Mouse (Mus musculus): ENCODE results near the gene Mtfr1l. TPM values are rescaled to one million over a fixed set of nuclear protein-coding genes. Genes with fewer than 3 reads are reported as not detected.

Gene Mtfr1l
- polyA plus RNA-seq, 1 experiment from 2014 or later = 165 TPM

GRCm38 (mm10) chr4:134534124-134534886 is 882 bp downstream of the Mtfr1l start:
- Histone ChIP-seq H3K4me2 (peak overlapping the region; percentile 96), H3K9me3 (no peaks in the 10 kb centered on the region), H3K4me1 (replicated peaks) (peaks cover 32% of the 10 kb centered on the region), H3K27ac (replicated peaks) (peak overlapping the region; percentile 86), H3K9ac (peak overlapping the region; percentile 91), H3K27me3 (no peaks in the 10 kb centered on the region), H3K36me3 (peaks cover 44% of the 10 kb centered on the region), H3K4me3 (peak overlapping the region; percentile 98)
- WGBS = under 1% methylated on average over 57 of the region's 57 CpGs
- peak; percentile 21 for ATAC-seq (ENCODE audit: low read depth)

DNA sequence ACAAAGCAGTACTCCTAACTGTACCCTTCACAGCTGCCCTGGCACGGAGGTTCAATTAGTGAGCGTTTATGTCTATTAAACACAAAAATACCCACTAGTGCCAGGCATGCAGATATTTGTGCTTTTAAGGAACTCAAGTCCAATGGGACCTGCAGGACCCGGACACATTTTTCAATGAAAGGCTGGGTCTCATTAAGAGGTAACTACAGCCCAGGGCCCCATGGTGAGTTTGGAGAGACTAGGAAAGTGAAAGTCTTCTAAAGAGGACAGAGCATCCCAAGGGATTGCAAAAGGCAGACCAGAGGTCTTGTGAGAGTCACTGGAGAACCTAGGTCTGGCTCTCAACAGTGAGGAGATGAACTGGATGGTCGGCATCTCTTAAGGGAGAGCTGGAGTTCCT is 1.8 kb downstream of the Mtfr1l start:
- Histone ChIP-seq H3K36me3 (peaks cover 44% of the 10 kb centered on the region), H3K4me3 (peak overlapping the region; percentile 98), H3K4me2 (peak overlapping the region; percentile 96), H3K27me3 (no peaks in the 10 kb centered on the region), H3K9ac (peak overlapping the region; percentile 91), H3K9me3 (no peaks in the 10 kb centered on the region), H3K27ac (replicated peaks) (no peak overlapping the region), H3K4me1 (replicated peaks) (peaks cover 32% of the 10 kb centered on the region)
- WGBS = 87% methylated on average over 4 of the region's 4 CpGs
- ATAC-seq (ENCODE audit: low read depth) = no peak

- no peaks in the 10 kb centered on the region for H3K27me3 ChIP-seq
- no peak overlapping the region for H3K27ac ChIP-seq (replicated peaks)
- H3K4me3 ChIP-seq = no peak overlapping the region
- WGBS = 86% methylated on average over 4 of the region's 4 CpGs
- no peak for ATAC-seq (ENCODE audit: low read depth)
- no peak overlapping the region for H3K4me2 ChIP-seq
- H3K9me3 ChIP-seq = no peaks in the 10 kb centered on the region
- H3K9ac ChIP-seq = no peak overlapping the region; the same call in 1 of the 2 replicates
- peaks cover 44% of the 10 kb centered on the region for H3K36me3 ChIP-seq
- peaks cover 32% of the 10 kb centered on the region for H3K4me1 ChIP-seq (replicated peaks)
Measured at GRCm38 (mm10) chr4:134532928-134533327, 2.3 kb downstream of the Mtfr1l start.

- Histone ChIP-seq H3K9ac (no peak overlapping the region), H3K27me3 (no peaks in the 10 kb centered on the region), H3K9me3 (no peaks in the 10 kb centered on the region), H3K36me3 (peaks cover 70% of the 10 kb centered on the region), H3K27ac (replicated peaks) (0 out of 2 replicates have a peak overlapping the region, but pooled peaks have one; percentile 9), H3K4me1 (replicated peaks) (no peaks in the 10 kb centered on the region), H3K4me2 (no peak overlapping the region), H3K4me3 (no peak overlapping the region)
- 83% methylated on average over 5 of the region's 5 CpGs for WGBS
- no peak for ATAC-seq (ENCODE audit: low read depth)
Measured at GRCm38 (mm10) chr4:134526220-134526619, 9.0 kb downstream of the Mtfr1l start.

DNA sequence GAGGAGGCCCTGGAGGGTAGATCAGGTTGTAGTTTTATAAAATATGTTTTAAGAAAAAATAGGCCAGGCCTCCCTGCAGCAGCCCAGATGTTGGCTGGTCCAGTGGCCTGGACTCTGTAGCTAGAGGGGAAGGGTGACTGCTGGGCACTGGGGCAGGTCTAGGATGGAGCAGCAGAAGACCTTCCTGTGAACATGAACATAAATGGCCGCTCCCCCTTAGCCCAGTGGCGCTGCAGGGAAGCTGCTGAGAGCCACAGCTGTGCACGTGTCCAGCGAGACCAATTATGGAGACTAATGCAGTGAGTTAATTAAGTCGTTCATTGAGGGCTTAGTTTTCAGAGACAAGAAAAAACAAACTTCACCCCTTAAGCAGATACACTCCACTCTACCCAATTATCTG is 9.4 kb downstream of the Mtfr1l start:
- no peak for ATAC-seq (ENCODE audit: low read depth)
- Histone ChIP-seq H3K4me2 (no peak overlapping the region), H3K36me3 (peaks cover 65% of the 10 kb centered on the region), H3K4me3 (no peak overlapping the region), H3K27me3 (no peaks in the 10 kb centered on the region), H3K27ac (replicated peaks) (no peak overlapping the region), H3K9me3 (no peaks in the 10 kb centered on the region), H3K9ac (no peak overlapping the region), H3K4me1 (replicated peaks) (no peaks in the 10 kb centered on the region)
- WGBS = 59% methylated on average over 5 of the region's 5 CpGs

DNA sequence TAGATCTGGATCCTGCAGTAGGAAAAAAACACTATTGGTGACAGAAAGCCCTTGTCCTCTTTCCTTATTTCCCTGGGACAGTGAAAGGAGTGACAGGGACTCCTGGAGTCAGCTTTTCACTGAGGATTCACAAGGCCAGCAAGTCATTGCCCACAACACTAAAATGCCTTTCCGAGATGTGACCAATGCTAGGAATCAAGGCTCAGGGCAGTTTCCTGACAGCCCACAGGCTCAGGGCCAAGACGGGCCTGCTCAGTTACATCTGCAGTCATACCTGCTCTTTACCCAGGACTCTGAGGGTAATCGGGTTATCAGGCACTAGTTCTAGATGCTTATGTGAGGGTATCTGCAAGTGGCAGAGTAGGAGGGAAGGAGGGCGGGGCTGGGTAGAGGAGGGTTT is 11.7 kb downstream of the Mtfr1l start:
- Histone ChIP-seq H3K4me3 (no peak overlapping the region), H3K9me3 (no peaks in the 10 kb centered on the region), H3K4me1 (replicated peaks) (no peaks in the 10 kb centered on the region), H3K4me2 (no peak overlapping the region), H3K36me3 (peaks cover 42% of the 10 kb centered on the region), H3K27me3 (no peaks in the 10 kb centered on the region), H3K27ac (replicated peaks) (no peak overlapping the region), H3K9ac (no peak overlapping the region)
- 88% methylated on average over 4 of the region's 4 CpGs for WGBS
- no peak for ATAC-seq (ENCODE audit: low read depth)

GRCm38 (mm10) chr4:134519281-134519680 is 15.9 kb downstream of the Mtfr1l start:
- no peaks in the 10 kb centered on the region for H3K4me1 ChIP-seq (replicated peaks)
- ATAC-seq (ENCODE audit: low read depth) = no peak
- no peaks in the 10 kb centered on the region for H3K9me3 ChIP-seq
- H3K36me3 ChIP-seq = 0 out of 2 replicates have a peak, but pooled peaks cover under 1% of the 10 kb centered on the region
- no peak overlapping the region for H3K4me2 ChIP-seq
- no peak overlapping the region for H3K27ac ChIP-seq (replicated peaks)
- H3K9ac ChIP-seq = no peak overlapping the region
- H3K4me3 ChIP-seq = no peak overlapping the region
- H3K27me3 ChIP-seq = no peaks in the 10 kb centered on the region

DNA sequence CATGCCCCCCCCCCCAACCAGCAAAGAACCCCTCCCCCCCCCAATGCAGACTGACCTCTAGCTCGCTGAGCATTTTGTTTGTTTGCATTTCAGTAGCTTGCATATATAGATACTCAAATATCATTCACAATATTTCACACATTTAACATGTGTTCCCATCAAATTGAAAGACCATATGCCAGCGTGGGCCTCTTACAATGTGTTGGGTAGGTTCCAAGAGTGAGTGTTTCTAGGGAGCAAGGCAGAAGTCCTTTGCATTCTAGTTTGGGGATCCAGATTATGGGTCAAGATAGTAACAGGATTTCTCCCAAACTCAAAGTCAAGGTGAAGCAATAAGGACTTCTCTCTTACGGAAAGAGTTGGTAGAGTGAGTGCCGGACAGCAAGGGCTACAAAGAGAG is 16.6 kb downstream of the Mtfr1l start:
- 92% methylated on average over 4 of the region's 4 CpGs for WGBS
- no peak overlapping the region for H3K27ac ChIP-seq (replicated peaks)
- no peak overlapping the region for H3K4me3 ChIP-seq
- no peak overlapping the region for H3K9ac ChIP-seq
- H3K4me2 ChIP-seq = no peak overlapping the region
- no peaks in the 10 kb centered on the region for H3K9me3 ChIP-seq
- H3K36me3 ChIP-seq = no peaks in the 10 kb centered on the region
- H3K27me3 ChIP-seq = no peaks in the 10 kb centered on the region
- no peaks in the 10 kb centered on the region for H3K4me1 ChIP-seq (replicated peaks)
- no peak for ATAC-seq (ENCODE audit: low read depth)

DNA sequence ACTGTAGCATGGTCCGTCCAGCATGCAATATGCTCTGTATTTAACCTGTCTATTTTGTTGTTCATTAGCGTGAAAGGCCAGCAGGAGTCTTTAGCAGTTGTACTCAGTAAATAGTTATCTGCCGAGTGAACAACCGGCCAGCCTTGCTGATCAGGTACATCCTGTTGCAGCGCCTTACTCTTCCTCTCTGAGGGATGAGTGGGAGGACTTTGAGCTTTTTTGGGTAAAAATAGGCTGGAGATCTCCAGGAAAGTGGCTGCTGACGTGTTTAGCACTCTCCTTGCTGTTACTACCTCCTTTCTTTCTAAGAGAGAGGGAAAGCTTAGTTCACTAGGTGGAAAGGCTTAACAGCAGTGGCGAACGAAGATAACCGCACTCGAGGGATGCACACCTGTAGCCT is 17.5 kb downstream of the Mtfr1l start:
- Histone ChIP-seq H3K4me3 (no peak overlapping the region), H3K36me3 (no peaks in the 10 kb centered on the region), H3K9ac (no peak overlapping the region), H3K4me2 (no peak overlapping the region), H3K27ac (replicated peaks) (no peak overlapping the region), H3K27me3 (no peaks in the 10 kb centered on the region), H3K9me3 (no peaks in the 10 kb centered on the region), H3K4me1 (replicated peaks) (peaks cover 2% of the 10 kb centered on the region)
- ATAC-seq (ENCODE audit: low read depth) = no peak
- WGBS = 89% methylated on average over 10 of the region's 10 CpGs

- Histone ChIP-seq H3K36me3 (no peaks in the 10 kb centered on the region), H3K4me3 (no peak overlapping the region), H3K9me3 (no peaks in the 10 kb centered on the region), H3K4me2 (no peak overlapping the region), H3K27me3 (no peaks in the 10 kb centered on the region), H3K4me1 (replicated peaks) (peaks cover 5% of the 10 kb centered on the region), H3K27ac (replicated peaks) (no peak overlapping the region), H3K9ac (no peak overlapping the region)
- whole genome bisulfite sequencing = 89% methylated on average over 8 of the region's 8 CpGs
- no peak for ATAC-seq (ENCODE audit: low read depth)
Measured at GRCm38 (mm10) chr4:134516981-134517380, 18.2 kb downstream of the Mtfr1l start.

GRCm38 (mm10) chr4:134515614-134516013 is 19.6 kb downstream of the Mtfr1l start:
- H3K27ac ChIP-seq (replicated peaks) = no peak overlapping the region
- H3K9ac ChIP-seq = no peak overlapping the region
- no peaks in the 10 kb centered on the region for H3K36me3 ChIP-seq
- no peaks in the 10 kb centered on the region for H3K9me3 ChIP-seq
- ATAC-seq (ENCODE audit: low read depth) = no peak
- H3K4me3 ChIP-seq = no peak overlapping the region
- WGBS = 86% methylated on average over 7 of the region's 7 CpGs
- H3K4me2 ChIP-seq = no peak overlapping the region
- no peaks in the 10 kb centered on the region for H3K27me3 ChIP-seq
- peaks cover 12% of the 10 kb centered on the region for H3K4me1 ChIP-seq (replicated peaks)

- no peaks in the 10 kb centered on the region for H3K27me3 ChIP-seq
- no peak for ATAC-seq (ENCODE audit: low read depth)
- WGBS = 93% methylated on average over 11 of the region's 11 CpGs
- no peak overlapping the region for H3K4me2 ChIP-seq
- no peak overlapping the region for H3K27ac ChIP-seq (replicated peaks)
- no peak overlapping the region for H3K9ac ChIP-seq
- H3K36me3 ChIP-seq = no peaks in the 10 kb centered on the region
- no peak overlapping the region for H3K4me3 ChIP-seq
- H3K9me3 ChIP-seq = no peaks in the 10 kb centered on the region
- peaks cover 12% of the 10 kb centered on the region for H3K4me1 ChIP-seq (replicated peaks)
Measured at GRCm38 (mm10) chr4:134514309-134514930, 20.8 kb downstream of the Mtfr1l start.
